Mouse (Mus musculus) heart, postnatal 25 days (tissue): ENCODE measurements around the gene Magi3. TPM values are rescaled to one million over a fixed set of nuclear protein-coding genes. Genes with fewer than 3 reads are reported as not detected.
A peak's percentile ranks its signal among the peaks of the same experiment; 100 is the strongest.

Experiments
- DNase-seq: peaks from one replicate; pipeline ENCODE4 v3.0.0; 2022; ENCODE audit warnings: low spot score
- intact Hi-C: fragments of 180-260 bp; cut with DNase I; formaldehyde crosslinking; loops from one replicate; pipeline ENCODE4 v1.15.1; 2025
- total RNA-seq, 2 experiments: library from RNA; stranded (reverse); gene quantifications; 2 replicates each; pipeline ENCODE4 v1.2.3; 2021

Magi3 gene
- total RNA-seq, 2 experiments from 2014 or later = 34.3 to 35.6 TPM

DNA sequence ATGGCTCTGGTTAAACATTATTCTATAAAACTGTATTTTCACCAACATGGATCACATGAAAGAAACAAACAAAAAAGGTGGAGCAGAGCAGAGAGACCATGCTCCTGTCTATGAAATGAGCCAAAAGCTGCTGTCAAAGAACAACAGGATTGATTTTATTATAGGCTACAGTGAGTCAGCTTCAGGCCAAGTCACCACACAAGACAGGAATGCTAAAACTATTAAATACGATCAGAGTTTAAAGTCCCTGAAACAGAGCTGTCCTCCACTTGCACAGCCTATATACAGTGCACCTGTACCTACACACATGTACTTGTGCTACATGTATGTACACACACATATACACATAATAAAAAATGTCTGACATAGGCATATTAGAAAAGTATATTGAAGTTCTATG, 138.1 kb downstream of the Magi3 start:
- no peak for DNase-seq
- intact Hi-C loops = no loop called here

DNA sequence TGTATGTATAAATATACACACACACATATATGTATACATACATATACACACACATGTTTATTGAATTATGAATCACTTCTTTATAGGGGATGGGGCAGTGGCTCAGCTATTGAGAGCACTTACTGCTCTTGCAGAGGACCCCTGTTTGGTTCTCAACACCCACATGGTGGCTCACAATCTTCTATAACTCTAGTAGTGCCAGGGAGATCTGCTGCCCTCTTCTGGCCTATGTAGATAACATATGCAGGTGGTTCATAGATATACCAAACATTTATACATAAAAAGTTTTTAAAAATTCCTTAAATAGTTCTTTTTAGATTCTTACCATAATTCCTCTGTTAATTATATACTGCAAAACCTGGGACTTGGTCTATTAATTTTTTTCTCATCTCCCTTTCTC, 141.4 kb downstream of the Magi3 start:
- DNase-seq = no peak
- intact Hi-C loops = no loop called here

DNA sequence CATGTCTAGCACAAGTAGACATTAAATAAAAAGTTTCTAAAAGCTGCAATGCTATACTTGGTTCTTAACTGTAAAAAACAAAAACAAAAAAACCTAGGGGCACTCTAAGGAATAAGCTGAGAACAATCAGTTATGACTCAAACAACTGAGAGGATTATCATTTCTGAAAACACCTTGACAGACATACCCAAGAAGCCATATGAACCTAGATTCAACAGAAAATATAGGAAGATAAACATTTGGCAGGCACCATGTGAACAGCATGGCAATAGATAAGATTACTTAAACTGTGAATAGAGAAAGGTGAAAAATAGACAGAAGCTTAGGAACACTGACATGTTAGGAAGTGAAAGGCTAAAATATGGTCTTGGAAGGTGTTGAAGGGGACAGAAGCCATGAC, 150.8 kb downstream of the Magi3 start:
- intact Hi-C loops = no loop called here
- DNase-seq = no peak

DNA sequence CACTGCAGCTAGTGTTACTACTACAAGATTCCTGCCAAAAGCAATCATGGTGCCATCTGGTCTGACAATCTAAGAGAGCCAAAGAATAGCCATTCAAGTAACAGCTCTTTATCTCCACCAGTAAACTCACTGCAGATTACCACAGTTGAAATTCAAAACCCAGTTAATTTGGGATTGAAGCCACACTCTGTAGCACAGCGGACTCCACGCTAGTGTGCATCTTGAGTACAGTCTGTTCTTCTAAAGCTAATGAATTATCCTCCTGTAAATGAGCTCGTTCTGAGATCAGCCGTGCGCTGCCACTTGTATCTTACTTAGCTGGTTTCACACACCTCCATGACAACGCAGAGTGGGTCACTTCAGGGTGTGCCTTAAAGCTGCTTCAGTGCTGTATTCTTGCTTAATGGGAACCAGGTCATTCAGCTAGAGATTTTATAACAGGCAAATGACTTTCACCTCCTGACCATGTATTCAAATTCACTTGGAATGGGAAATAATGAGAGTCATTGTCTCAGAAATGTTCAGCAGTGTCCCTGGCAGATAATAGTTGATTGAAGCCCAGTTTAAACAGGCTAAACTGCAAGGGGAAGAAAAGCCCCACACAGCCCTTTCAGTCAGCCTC, 161.1 kb downstream of the Magi3 start:
- DNase-seq = no peak
- intact Hi-C loops = no loop called here

DNA sequence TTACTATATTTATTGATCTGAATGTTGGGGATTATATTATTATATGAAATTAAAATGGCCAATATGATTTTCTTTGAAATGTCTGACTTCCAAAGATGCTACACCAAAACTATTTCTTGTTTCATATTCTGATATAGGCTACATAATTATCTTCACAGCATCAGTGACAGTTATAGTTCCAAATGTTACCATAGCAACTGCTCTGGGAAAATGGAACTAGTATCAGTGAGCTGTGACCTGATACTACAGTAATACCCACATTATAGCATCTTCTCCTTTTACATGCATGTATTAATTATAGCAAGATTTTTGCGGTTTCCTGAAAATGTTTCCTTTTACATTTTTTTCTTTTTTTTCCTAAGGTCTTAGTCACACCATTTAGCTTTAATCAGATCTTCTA, 187.4 kb downstream of the Magi3 start:
- no peak for DNase-seq
- intact Hi-C loops = no loop called here

DNA sequence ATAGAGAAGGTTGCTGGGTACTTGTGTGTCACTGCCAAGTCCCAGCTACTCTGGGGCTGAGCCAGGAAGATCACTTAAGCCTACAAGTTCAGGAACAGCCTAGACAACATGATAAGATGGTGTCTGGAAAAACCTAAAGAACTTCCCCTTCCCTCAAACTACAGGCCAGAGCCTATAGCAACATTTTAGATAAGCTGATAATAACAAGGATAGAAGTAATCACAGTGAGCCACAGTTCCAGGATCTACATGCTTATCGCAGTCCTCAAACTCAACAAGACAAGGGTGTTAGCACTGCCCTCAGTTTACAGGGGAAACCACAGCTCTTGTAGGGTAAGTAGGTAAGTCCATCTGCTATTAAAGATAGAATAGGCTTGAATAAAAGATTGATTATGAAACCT, 188.1 kb downstream of the Magi3 start:
- intact Hi-C loops = no loop called here
- DNase-seq = no peak

DNA sequence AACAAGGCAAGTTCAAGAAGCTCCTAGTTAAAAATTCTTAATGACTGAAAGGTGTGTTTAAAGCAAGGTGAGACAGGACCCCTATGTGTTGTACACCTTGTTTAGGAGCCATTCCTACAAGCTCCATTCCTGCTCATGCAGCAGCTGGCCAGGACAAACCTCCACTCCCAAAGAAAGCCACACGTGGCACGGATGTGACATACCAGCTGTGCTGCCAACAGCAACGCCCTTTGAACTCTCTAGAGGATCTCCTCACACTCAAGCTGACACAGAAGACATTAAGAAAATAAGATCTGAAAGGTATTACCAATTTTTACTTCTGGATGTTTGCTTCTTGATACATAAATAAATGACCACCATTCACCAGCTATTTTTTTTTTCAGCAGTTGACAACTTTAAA, 193.2 kb downstream of the Magi3 start:
- intact Hi-C loops = no loop called here
- no peak for DNase-seq

DNA sequence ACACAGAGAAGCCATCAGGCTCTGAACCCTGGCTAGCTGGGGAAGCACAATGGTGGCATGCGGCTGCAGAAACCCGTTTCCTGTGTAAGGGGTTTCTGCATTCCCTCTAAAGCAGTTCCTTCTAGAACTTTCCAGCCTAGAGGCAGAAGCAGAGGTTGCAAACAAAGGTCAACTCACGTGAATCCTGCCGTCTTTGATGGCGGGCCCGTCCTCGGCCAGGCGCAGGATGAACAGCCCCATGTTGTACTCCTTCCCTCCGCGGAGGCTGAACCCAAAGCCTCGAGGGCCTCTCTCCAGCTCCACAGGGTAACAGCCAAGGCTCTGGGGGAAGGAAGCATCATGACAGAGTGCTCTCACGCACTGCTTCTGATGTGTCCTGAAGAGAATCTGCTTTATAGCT, 200.1 kb downstream of the Magi3 start:
- intact Hi-C loops = loop anchor here (5.0 kb wide), 1 partner anchor 422 kb away; no protein-coding TSS in a partner anchor
- no peak for DNase-seq

DNA sequence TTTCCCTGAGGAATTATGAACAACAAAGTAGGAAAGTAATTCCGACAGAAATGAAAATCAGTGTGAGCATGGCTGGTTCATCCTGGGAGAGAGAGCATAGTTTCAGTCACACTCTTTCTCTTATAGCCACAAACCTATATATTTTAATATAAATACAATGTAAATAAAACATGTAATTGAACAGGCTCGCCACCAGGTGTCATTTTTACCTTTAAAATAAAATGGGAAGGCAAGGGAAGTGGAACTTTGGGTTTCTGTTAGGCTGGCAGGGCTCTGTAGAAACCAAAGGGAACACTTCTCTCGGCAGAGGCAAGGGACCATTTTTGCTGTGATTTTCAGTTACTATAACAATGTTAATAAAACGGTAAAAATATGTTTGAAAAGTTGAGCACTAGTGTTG, 200.7 kb downstream of the Magi3 start:
- intact Hi-C loops = no loop called here
- no peak for DNase-seq

DNA sequence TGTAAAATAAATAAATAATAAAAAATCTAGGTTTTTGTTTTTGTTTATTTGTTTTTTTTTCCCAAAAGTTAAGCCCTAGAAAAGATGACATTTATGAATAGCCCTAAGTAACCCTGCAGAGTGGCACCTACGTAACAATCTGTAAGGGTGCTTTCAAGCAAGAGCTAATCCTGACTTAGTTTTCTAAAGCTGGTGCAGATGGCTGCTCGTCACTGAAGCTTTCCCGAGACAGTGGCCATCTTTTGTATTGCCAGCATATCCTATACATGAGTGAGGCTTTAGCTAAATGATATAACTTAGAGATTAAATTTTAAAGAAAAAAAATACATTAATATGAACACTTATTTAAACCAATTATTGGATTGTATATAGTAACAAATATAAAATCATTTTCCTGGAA, 202.2 kb downstream of the Magi3 start:
- DNase-seq = no peak
- intact Hi-C loops = no loop called here

DNA sequence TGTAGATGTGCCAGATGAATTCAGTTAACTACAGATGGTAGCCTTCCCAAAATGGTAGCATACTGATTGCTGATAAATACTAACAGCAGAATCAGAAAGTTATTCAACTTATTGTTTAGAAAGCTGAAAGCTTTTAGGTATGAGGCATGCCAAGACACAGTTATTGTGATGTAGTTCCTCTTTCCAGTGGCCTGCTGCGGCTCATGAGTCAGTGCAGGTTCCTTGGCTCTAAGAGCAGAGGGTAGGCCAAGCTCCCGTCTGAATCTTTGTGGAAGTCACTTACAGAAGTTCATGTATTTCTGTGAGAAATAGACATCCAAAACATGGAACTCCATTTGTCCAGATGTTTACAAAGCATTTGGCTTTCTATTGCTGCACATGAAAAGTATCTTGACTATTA, 208.2 kb downstream of the Magi3 start:
- DNase-seq = no peak
- intact Hi-C loops = no loop called here

DNA sequence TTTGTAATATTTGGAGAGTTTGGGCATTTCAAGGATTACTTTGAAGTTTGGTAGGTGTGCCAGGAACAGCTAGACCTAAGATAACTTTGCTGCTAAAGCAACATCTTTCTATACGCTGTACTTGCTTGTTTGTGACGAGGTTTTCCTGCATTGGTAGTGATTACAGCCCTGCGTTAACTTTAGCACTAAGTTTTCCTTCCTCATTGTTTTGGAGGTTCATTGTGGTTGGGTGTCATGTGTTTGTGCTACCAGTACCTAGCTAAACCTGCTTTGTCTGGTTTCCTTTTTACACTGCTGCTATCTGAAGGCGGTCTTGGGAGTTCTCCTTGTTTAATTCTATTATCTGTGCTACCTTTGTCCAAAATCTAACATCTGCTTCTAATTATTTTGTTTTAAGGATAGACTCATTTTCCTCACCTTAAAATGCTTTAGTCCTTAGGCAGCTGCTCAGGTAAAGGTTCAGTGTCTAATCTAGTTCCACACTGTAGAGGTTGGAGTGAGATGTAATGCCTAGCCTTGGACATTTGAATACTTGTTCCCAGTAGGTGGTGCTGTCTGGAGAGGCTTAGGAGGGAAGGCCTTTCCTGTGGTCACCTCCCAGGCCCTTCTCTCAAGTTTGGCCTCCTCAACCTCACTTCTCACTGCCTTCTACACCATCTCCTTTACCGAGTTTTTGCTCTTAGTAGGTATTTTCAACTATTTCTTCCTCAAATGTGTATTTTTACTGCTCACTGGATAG, 210.1 kb downstream of the Magi3 start:
- intact Hi-C loops = no loop called here
- no peak for DNase-seq

DNA sequence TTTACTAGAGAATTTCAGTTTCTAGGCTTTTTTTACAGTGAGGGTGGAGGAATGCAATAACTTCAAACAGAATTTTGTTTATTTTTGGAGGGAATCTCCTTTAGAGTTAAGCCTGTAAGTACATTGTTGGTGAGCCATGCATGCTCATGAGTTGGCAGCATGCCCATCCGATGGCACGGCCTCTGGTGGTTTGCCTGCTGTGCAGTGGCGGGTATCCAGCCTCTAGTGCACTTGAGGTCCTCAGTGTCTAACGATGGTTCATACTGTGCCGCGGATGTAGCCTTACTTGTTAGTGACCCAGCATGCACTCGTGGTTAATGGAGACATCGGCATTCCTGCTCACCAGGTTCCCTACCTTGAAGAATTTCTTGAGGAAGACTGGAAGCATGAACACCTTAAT, 212.7 kb downstream of the Magi3 start:
- DNase-seq = peak; percentile 6
- intact Hi-C loops = no loop called here

DNA sequence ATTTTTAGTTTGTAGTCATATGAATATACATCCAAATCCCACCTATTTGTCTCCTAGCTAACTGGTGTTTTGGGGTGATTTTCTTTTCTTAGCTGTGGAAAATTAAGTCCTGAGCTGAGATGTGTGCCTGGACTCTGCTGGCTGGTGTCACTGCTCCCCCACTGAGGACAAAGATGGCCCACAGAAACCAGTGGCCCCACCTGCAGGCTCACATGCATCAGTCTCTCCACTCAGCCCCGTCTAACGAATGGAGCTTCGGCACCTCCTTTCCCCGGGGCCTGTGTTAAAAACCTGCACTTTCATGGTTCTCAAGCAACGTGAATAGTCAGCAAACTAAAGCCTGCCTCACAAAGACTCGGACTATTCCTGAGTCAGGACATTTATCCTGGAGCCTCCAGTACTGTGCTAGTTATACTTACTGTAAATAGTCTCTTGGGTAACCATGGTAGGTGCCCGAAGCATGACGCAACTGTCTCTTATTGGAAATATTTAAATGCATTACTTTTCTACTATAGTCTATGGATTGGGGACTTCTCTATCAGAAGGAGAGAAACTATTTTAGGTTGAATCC, 213.2 kb downstream of the Magi3 start:
- intact Hi-C loops = no loop called here
- no peak for DNase-seq

DNA sequence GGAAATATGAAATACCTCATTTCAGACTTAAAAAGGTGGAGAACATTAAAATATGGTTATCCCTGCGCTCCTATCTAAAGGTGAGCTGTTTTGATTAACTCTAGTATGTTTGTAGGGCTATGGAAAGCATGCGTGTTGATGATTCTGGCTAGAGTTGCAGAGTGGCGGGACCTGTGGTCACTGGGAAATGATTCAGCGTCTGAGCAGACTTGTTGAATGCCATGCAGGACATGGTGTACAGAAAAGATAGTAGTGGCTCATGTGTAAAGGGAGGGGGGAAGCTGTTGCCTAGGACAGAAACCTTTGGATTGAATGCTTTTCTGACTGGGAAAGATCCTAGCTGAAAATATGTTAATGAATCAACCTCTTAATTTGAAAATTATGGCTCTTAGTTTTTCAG, 221.4 kb downstream of the Magi3 start:
- intact Hi-C loops = no loop called here
- no peak for DNase-seq

DNA sequence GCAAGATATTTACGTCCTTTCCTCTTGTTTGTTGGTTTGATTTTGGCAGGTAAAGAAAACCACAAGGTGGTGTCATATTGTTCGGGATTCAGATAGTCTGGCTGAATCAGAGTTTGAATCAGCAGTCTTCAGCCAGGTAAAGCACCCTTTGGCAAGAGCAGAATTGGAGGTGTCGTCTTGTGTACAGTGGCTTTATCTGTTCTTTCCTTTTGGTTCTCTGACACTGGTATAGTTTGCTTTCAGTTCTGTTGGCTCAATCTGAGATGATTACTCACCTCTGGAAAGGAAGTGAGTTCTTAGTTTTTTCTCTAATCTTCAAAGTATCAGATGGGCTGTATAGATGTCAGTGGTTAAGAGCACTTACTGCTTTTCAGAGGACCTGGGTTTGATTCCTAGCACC, 228.9 kb downstream of the Magi3 start:
- intact Hi-C loops = no loop called here
- DNase-seq = no peak

DNA sequence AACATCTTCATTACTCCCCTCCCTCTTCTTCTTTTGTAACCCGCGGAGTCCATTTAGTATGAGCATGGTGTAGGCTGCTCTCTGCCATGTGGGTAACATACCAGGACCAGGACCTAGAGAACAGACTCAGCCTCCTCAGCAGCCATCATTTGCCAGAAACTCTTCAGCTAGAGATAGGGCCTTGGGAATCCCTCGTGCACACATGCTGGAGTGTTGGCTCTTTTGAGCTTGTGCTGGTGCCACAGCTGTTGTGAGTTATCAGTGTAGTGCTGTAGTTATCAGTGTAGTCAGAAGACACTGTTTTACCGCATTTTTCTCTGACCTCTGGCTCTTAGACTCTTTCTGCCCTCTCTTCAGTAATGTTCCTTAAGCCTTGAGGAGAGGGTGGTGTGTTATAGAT, 230.8 kb downstream of the Magi3 start:
- intact Hi-C loops = no loop called here
- no peak for DNase-seq

DNA sequence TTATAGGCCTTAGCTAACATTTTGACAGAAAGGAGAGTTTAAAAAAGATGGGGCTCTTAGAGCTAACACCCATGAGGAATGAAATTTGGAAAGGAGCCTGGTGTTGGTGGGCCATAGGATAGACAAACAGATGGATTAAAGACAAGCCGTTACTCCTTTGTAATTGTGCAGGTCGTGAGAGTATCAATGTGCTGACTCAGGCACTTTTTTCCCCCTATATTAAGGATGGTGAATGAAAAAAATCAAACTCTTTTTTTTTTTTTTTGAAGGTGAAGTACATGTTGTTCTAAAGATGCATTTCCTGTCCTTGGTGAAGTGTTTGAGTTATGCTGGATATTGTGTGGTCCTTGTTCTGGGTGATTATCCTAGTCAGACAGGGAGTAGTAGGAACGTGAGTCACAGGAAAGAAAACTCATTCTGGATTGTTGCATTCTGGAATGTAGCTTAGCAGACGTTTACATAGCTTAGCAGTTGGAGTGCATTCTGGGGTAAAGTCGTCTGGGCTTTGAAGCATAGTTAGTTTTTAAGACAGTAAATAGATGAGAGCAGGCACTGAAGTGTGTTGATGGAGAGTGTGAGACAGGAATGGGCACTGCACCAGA, 232.2 kb downstream of the Magi3 start:
- DNase-seq = no peak
- intact Hi-C loops = no loop called here

DNA sequence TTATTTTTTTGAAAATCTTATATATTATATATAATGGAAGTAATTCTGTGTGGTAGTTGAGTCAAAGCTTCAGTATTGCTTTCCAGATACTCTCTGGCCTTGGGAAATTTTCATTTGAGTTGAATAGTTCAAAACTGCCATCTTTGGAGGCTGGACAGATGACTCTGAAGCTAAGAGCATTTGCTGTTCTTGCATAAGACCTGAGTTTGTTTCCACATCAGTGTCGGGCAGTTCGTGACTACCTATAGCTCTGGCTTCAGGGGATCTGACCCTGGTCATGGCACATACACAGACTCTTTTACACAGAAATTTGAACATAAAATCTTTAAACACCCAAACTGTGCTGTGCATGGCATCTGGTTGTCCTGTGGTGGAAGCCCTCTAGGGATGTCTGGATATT, 235.0 kb downstream of the Magi3 start:
- intact Hi-C loops = no loop called here
- DNase-seq = no peak

DNA sequence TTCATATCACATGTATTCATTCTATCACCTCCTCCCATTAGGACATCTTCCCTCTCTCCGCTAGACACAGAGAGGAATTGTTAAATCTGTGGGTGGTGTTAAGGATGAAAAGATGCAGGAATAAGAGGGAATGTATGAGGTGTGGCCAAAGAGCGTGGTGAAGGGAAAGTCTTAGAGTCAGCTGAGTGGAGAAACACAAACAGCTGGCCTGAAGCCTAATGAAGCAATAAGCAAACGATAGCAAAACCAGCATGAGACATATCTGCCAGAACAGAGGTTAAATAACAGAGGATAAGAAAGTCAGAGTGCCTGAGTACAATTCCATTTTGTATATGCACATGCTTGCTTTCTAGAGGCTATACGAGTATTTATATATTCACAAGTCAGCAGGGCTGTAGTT, 235.6 kb downstream of the Magi3 start:
- no peak for DNase-seq
- intact Hi-C loops = no loop called here

DNA sequence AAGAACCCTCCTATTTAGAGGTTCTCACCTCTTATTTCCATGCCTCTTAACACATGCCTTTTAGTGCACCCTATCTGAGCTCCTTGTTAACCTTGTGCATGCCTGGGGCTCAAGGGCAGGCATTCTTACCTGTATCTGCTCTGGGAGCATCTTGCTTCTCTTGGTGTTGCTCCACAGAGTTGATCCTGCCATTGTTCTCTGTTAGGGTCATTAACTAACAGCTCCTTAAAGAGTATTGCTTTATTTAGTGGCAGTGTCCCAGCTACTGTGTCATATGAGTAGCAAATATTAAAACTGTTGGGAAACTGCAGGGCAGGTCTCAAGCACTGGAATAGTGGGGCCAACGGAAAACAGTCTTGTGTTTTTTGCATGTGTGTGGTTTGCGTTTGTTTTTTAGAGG, 249.0 kb downstream of the Magi3 start:
- intact Hi-C loops = no loop called here
- DNase-seq = no peak
